Mouse (Mus musculus) neural tube, embryonic 11.5 days (tissue): Measurements from ENCODE around the gene Kcnmb1. TPM values are rescaled to one million over a fixed set of nuclear protein-coding genes. Genes with fewer than 3 reads are reported as not detected.

Experiments used
- ATAC-seq: fragments of 200-750 bp; cut with Nextera tagmentation; 2 replicates; pipeline ENCODE4 v1.8.0; 2017; ENCODE audit warnings: moderate number of reproducible peaks, mild to moderate bottlenecking, moderate TSS enrichment, moderate library complexity; ENCODE audit not compliant: insufficient read depth, low FRiP score, low TSS enrichment
- DNase-seq: peaks from one replicate; pipeline ENCODE4 v3.0.0-alpha.2; 2015; ENCODE audit warnings: low spot score
- H3K27ac ChIP-seq: fragments of 300-500 bp; sonication (generic); 2 replicates; pipeline ENCODE4 v1.5.1; 2014; ENCODE audit warnings: low read depth, mild to moderate bottlenecking, low read length
- H3K27me3 ChIP-seq: fragments of 300-500 bp; sonication (generic); 2 replicates; pipeline ENCODE4 v1.6.1; 2014; ENCODE audit warnings: mild to moderate bottlenecking, low read length, mixed read lengths; ENCODE audit not compliant: control insufficient read depth, insufficient read depth
- H3K36me3 ChIP-seq: fragments of 300-500 bp; sonication (generic); 2 replicates; pipeline ENCODE4 v1.6.1; 2014; ENCODE audit warnings: mild to moderate bottlenecking, low read length, moderate library complexity, mixed read lengths; ENCODE audit not compliant: control insufficient read depth, insufficient read depth
- H3K4me1 ChIP-seq: fragments of 300-500 bp; sonication (generic); 2 replicates; pipeline ENCODE4 v1.6.1; 2014; ENCODE audit warnings: low read length, mixed read lengths; ENCODE audit not compliant: control insufficient read depth, insufficient read depth
- H3K4me2 ChIP-seq: fragments of 300-500 bp; sonication (generic); 2 replicates; pipeline ENCODE4 v1.6.1; 2014; ENCODE audit warnings: low read depth, mild to moderate bottlenecking, moderate library complexity
- H3K4me3 ChIP-seq: fragments of 300-500 bp; sonication (generic); 2 replicates; pipeline ENCODE4 v1.5.1; 2014; ENCODE audit warnings: low read depth, low read length
- H3K9ac ChIP-seq: fragments of 300-500 bp; sonication (generic); 2 replicates; pipeline ENCODE4 v1.6.1; 2014; ENCODE audit warnings: mild to moderate bottlenecking, low read length
- H3K9me3 ChIP-seq: fragments of 300-500 bp; sonication (generic); 2 replicates; pipeline ENCODE4 v1.6.1; 2016; ENCODE audit warnings: low read length; ENCODE audit not compliant: control insufficient read depth
- WGBS: fragments of 180-500 bp; shearing (Covaris S2); extraction: QIAGEN DNeasy Blood & Tissue Kit; methylation state at CpG from one replicate; pipeline ENCODE4 v1.1.7; 2014; 5-methylcytosine and 5-hydroxymethylcytosine counted together
- polyA plus RNA-seq: library from polyadenylated mRNA; unstranded; fragments of >200 nt; fragmentation: Nextera tagmentation; extraction: Ambion mirVana; gene quantifications from 2 replicates; pipeline ENCODE4 v1.2.1, GENCODE M21; 2014

Kcnmb1 gene
- polyA plus RNA-seq, 1 experiment from 2014 or later, result 0.17 TPM

DNA sequence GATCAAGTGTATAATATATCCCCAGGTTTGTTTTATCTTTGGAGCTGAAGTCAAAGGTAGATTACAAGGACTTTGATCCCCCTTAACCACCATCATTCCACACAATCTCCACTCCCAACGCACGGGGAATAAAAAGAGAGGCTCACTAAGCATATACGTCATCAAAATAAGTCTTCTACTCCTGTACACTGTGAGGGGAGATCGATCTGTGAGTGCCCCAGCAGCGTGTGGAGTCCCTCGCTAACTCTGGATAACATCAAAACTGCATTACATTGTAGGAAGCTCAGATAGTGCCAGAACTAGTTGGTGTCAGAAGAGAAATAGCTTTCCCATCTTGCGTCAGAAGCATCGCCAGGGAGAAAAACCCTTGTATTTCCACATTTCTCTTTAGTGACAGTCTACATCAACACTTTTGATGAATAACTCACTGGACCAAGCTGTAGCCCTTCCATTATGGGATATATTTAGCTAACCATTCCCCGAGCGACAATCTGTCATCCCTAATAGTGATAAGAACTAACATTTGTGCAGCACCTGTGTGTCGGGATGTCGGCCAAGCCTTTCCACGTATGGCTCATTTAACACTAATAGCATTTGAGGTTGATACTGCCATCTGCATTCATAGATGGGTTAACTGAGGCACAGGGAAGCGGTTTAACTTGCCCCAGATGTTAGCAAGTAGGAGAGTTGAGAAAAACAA lies 11.7 kb downstream of the Kcnmb1 start:
- H3K4me3 ChIP-seq, result no peak overlapping the region
- no peak overlapping the region for H3K27ac ChIP-seq
- no peaks in the 10 kb centered on the region for H3K4me1 ChIP-seq
- ATAC-seq, result no peak
- no peaks in the 10 kb centered on the region for H3K9me3 ChIP-seq
- H3K4me2 ChIP-seq, result no peak overlapping the region
- H3K36me3 ChIP-seq, result no peaks in the 10 kb centered on the region
- DNase-seq, result no peak
- no peak overlapping the region for H3K9ac ChIP-seq
- H3K27me3 ChIP-seq, result no peaks in the 10 kb centered on the region
- 81% methylated on average over 14 of the region's 14 CpGs for WGBS

DNA sequence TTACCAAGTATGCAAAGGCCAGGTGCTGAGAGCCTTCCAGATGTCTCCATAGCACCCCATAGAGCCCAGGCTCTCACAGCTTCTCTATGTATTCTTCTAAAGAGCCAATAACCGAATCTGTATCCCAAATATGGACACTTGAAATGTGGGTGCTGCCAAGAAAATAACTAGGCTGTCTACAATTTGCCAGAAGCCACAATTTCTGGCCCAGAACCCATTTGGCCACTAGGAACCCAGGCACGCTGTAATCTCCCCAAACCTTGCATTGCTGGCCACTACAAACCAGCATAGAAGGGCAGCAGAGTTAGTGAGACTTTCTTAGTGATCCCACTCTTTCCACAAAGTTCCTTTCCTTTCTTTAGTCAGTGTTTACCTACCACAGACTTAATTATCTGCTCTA lies 12.3 kb downstream of the Kcnmb1 start:
- DNase-seq, result no peak
- Histone ChIP-seq H3K9me3 (no peaks in the 10 kb centered on the region), H3K4me1 (no peaks in the 10 kb centered on the region), H3K36me3 (no peaks in the 10 kb centered on the region), H3K27ac (no peak overlapping the region), H3K4me2 (no peak overlapping the region), H3K27me3 (no peaks in the 10 kb centered on the region), H3K4me3 (no peak overlapping the region), H3K9ac (no peak overlapping the region)
- no peak for ATAC-seq
- 86% methylated on average over 2 of the region's 2 CpGs for WGBS

DNA sequence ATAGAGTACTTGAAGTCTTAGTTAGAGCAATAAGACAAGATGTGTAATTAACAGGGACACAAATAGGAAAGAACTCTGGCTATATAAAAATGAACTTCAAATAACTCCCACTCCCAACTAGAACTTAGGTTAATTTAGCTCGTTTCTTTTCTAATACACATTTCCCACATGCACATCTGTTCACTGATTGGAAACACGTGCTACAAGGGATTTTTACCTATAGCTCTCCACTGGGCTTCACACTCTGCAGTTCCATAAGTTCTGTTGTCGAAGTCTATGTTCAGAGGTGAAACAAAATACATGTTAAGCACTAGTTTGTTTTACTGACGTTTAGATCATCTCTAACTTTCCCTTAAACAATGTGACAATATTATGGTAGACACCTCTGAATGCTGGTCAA lies 17.3 kb downstream of the Kcnmb1 start:
- H3K27ac ChIP-seq, result no peak overlapping the region
- no peaks in the 10 kb centered on the region for H3K9me3 ChIP-seq
- H3K4me2 ChIP-seq, result no peak overlapping the region
- H3K36me3 ChIP-seq, result no peaks in the 10 kb centered on the region
- no peak overlapping the region for H3K9ac ChIP-seq
- H3K4me3 ChIP-seq, result no peak overlapping the region
- ATAC-seq (no peak), DNase-seq (no peak)
- no peaks in the 10 kb centered on the region for H3K4me1 ChIP-seq
- no peaks in the 10 kb centered on the region for H3K27me3 ChIP-seq
- WGBS, result 78% methylated on average over 4 of the region's 4 CpGs

DNA sequence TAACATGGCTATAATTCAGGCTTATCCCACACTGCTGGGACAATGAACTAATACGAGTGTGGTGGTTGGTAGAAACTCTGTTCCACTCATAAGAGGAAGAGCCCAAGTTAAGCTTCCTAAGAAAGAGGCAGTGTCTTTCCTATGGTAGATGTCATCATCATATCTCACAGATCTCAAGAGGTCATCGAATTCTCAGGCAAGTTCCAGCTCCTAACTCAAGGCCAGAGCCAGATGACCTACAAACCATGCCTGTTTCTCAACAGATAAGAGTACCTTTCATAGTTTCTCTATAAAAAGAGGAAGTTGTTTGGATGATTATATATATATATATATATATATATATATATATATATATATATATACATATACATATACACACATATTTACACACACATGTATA lies 23.7 kb downstream of the Kcnmb1 start:
- DNase-seq, result no peak
- Histone ChIP-seq H3K4me3 (no peak overlapping the region), H3K27ac (no peak overlapping the region), H3K4me2 (no peak overlapping the region), H3K4me1 (no peaks in the 10 kb centered on the region), H3K9ac (no peak overlapping the region), H3K9me3 (no peaks in the 10 kb centered on the region), H3K36me3 (no peaks in the 10 kb centered on the region), H3K27me3 (no peaks in the 10 kb centered on the region)
- ATAC-seq, result no peak
- WGBS, result 89% methylated on average over 2 of the region's 2 CpGs

DNA sequence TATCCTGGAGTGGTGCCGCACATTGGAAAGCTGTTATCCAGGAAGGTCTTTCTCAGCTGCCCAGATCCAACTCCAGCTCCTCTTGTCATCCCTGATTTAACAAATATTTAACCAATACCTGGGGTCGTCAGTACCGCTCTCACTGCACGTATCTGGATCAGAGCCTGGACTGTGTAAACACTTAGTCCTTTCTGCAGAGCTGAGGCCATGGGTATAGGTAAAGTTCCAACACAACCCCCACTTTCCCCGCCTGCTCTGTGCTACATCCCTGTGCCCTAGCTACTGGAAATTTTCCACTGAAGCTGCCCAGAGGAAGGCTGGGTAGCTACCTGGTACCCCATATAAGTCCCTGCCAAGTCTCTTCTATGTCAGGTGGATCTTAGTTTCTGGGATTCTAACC lies 27.2 kb downstream of the Kcnmb1 start:
- no peaks in the 10 kb centered on the region for H3K27me3 ChIP-seq
- H3K4me1 ChIP-seq, result peaks cover 3% of the 10 kb centered on the region; the same call in 1 of the 2 replicates
- no peaks in the 10 kb centered on the region for H3K36me3 ChIP-seq
- no peaks in the 10 kb centered on the region for H3K9me3 ChIP-seq
- H3K27ac ChIP-seq, result no peak overlapping the region
- no peak overlapping the region for H3K4me2 ChIP-seq
- no peak overlapping the region for H3K9ac ChIP-seq
- no peak for DNase-seq
- 90% methylated on average over 5 of the region's 5 CpGs for WGBS
- ATAC-seq, result no peak
- H3K4me3 ChIP-seq, result no peak overlapping the region

DNA sequence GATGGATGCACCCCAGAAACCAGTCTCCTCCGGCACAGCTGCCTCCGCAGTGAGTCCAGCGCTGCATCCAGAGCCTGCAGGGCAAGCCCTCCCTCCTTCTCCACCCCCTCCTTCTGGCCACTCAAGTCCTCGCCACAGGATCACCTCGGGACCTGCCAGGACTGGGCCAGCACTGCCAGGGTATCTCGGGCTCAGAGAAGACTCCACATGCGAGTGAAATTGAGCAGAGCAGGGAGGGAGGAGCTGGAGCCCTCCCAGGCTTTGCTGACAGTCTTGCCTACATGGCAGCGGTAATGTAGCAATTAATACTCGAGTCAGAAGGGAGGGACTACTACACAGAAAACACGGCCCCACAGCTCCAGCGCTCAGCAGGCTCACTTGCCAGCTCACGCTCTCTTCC lies 30.1 kb downstream of the Kcnmb1 start, which contains the start of gene Kcnip1:
Kcnip1 (minus strand) TSS at position 215 of the 400 bp plus-strand sequence.
- H3K27ac ChIP-seq, result no peak within 1 kb of the TSS
- H3K4me1 ChIP-seq, result peaks cover 3% of the 10 kb centered on the region; the same call in 1 of the 2 replicates
- H3K4me2 ChIP-seq, result 0 out of 2 replicates have a peak within 1 kb of the TSS, but pooled peaks have one; percentile 9
- no peaks in the 10 kb centered on the region for H3K27me3 ChIP-seq
- H3K36me3 ChIP-seq, result no peaks in the 10 kb centered on the region
- no peaks in the 10 kb centered on the region for H3K9me3 ChIP-seq
- peak; percentile 13 for DNase-seq
- 31% methylated on average over 12 of the region's 12 CpGs for WGBS
- no peak for ATAC-seq
- peak within 1 kb of the TSS; percentile 14 for H3K9ac ChIP-seq
- H3K4me3 ChIP-seq, result no peak within 1 kb of the TSS

DNA sequence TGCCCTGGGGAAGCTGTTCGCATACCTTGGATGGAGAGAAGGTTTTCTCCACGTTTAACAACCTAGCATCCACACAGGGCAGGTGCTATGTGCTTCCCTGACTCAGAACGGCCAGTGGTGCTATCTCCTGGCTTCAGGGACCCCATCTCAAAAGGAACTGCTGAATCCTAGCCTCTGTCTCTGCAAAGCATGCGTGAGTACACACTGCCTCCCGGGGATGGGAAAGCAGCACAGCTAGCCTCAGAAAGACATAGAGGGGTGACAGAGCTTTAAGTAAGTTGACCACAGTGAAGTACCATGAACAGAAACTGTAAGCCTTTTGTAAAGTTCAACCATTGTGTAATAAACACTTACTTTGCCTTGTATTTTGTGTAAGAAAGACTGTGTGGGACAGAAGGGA lies 30.7 kb downstream of the Kcnmb1 start:
- DNase-seq, result no peak
- Histone ChIP-seq H3K27me3 (no peaks in the 10 kb centered on the region), H3K4me1 (peaks cover 3% of the 10 kb centered on the region; the same call in 1 of the 2 replicates), H3K36me3 (no peaks in the 10 kb centered on the region), H3K9ac (no peak overlapping the region), H3K27ac (no peak overlapping the region), H3K4me3 (no peak overlapping the region), H3K9me3 (no peaks in the 10 kb centered on the region), H3K4me2 (0 out of 2 replicates have a peak overlapping the region, but pooled peaks have one; percentile 9)
- 65% methylated on average over 5 of the region's 5 CpGs for WGBS
- ATAC-seq, result no peak

DNA sequence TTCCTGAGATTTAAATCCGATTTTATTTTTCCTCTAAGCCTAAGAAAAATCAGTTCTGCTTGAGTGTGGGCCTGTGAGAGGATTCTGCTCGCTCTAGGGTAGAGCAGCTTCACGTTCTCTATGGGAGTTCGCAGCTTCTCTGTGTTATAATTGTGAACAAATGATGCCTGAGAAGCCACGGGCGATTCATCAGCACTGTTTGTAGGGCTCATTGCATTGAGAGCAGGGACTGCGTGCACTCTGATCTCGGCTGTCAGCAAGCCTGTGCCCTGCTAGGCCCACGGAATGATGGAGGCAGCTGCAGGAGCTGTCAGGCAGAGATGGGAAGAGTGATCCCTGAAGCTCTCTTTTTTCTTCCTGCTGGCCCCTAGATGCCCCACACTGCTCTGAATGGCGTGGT lies 35.4 kb downstream of the Kcnmb1 start:
- H3K4me2 ChIP-seq, result no peak overlapping the region
- no peaks in the 10 kb centered on the region for H3K27me3 ChIP-seq
- H3K9ac ChIP-seq, result no peak overlapping the region
- no peaks in the 10 kb centered on the region for H3K36me3 ChIP-seq
- DNase-seq (no peak), ATAC-seq (no peak)
- 65% methylated on average over 10 of the region's 10 CpGs for WGBS
- no peak overlapping the region for H3K27ac ChIP-seq
- no peaks in the 10 kb centered on the region for H3K9me3 ChIP-seq
- H3K4me1 ChIP-seq, result no peaks in the 10 kb centered on the region
- H3K4me3 ChIP-seq, result no peak overlapping the region

DNA sequence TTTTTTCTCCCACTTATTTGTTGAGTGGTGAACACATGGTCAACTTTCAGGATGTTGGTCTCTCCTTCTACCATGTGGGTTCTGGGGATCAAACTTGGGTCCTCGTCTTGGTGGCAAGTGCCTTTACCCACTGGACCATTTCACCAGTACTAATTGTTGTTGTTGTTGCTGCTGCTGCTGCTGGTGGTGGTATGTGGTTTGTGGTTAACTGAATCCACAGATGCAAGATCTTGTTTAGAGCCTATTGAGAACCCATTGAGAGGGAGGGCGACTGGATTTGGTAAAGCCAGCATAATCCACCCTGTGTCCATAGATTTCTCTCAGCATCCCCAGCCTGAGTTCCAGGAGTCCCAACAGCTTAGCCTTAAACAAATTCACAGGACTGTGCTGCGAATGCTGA lies 37.6 kb downstream of the Kcnmb1 start:
- Histone ChIP-seq H3K9me3 (no peaks in the 10 kb centered on the region), H3K9ac (no peak overlapping the region), H3K4me2 (no peak overlapping the region), H3K4me3 (no peak overlapping the region), H3K27me3 (no peaks in the 10 kb centered on the region), H3K27ac (no peak overlapping the region), H3K4me1 (no peaks in the 10 kb centered on the region), H3K36me3 (no peaks in the 10 kb centered on the region)
- DNase-seq, result no peak
- 75% methylated on average over 3 of the region's 3 CpGs for WGBS
- ATAC-seq, result no peak
